Mouse (Mus musculus) inflammation-experienced regulatory T-cells, adult 16 weeks (primary cell): ENCODE results near the gene Cbs. TPM values are rescaled to one million over a fixed set of nuclear protein-coding genes. Genes with fewer than 3 reads are reported as not detected.

ENCODE experiments used
- polyA plus RNA-seq: library from polyadenylated mRNA; unstranded; fragments of 100-300 nt; shearing (Covaris generic); gene quantifications from one replicate; pipeline ENCODE4 v1.2.1, GENCODE M21; 2017

The Cbs gene
- polyA plus RNA-seq = not detected

GRCm38 (mm10) chr17:31636942-31637811, at the start of gene Cbs:
TSS of gene Cbs (minus strand) at chr17:31637238.

GRCm38 (mm10) chr17:31677507-31677906, 40.5 kb upstream of the Cbs start, which contains the start of gene Cryaa:
TSS of gene Cryaa (plus strand) at chr17:31677807.

GRCm38 (mm10) chr17:31658468-31659185, 21.6 kb upstream of the Cbs start, which contains the start of gene U2af1:
TSS of gene U2af1 (minus strand) at chr17:31658892.

GRCm38 (mm10) chr17:31564015-31564857, 72.8 kb downstream of the Cbs start, which contains the start of gene Pknox1:
TSS of gene Pknox1 (plus strand) at chr17:31564734.

Other genes with a start within 250 kb of the Cbs start
- gene Wdr4, start 117.3 kb downstream of the Cbs start, polyA plus RNA-seq = 37.8 TPM
- gene Ndufv3, start 117.1 kb downstream of the Cbs start, polyA plus RNA-seq = 223 TPM
- gene Pknox1, start 72.5 kb downstream of the Cbs start, polyA plus RNA-seq = 62.6 TPM
- 238 TPM for gene U2af1, start 21.7 kb upstream of the Cbs start, polyA plus RNA-seq
- gene Cryaa, start 40.6 kb upstream of the Cbs start, polyA plus RNA-seq = not detected
- 9.2 TPM for gene Sik1, start 218.6 kb upstream of the Cbs start, polyA plus RNA-seq